Mouse (Mus musculus) heart, postnatal 4 days (tissue): ENCODE data around the gene Acbd7. TPM values are rescaled to one million over a fixed set of nuclear protein-coding genes. Genes with fewer than 3 reads are reported as not detected.

Experiments used
- DNase-seq: peaks from one replicate; pipeline ENCODE4 v3.0.0; 2021
- total RNA-seq, 2 experiments: library from RNA; stranded (reverse); gene quantifications; 2 replicates each; pipeline ENCODE4 v1.2.3; 2021

The Acbd7 gene
- under 1 TPM in 1 of 2 experiments, not detected in 1; 0.56 TPM for total RNA-seq

GRCm38 (mm10) chr2:3335611-3336301 is at the start of gene Acbd7:
Gene Acbd7, plus strand, starts transcription at chr2:3336168.
- DNase-seq: peak; percentile 49

DNA sequence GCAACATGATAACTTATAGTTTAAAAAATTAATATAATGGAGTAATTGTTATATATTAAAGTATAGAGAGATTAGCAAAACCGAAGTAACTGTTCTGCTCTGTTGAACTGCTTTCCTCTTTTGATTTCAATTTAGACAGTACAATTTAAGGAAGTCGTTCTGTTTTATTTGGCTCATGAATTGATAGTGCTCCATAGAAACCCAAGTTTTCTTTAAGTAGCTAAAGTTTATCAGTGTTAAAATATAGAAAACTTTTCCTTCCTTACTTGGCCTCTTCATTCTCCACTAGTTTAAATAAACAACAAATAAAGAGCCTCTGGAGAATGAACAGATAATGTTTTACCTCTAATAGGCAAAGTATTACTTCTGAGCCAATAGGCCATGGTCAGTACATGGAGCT is 49.7 kb upstream of the Acbd7 start:
- DNase-seq: no peak

DNA sequence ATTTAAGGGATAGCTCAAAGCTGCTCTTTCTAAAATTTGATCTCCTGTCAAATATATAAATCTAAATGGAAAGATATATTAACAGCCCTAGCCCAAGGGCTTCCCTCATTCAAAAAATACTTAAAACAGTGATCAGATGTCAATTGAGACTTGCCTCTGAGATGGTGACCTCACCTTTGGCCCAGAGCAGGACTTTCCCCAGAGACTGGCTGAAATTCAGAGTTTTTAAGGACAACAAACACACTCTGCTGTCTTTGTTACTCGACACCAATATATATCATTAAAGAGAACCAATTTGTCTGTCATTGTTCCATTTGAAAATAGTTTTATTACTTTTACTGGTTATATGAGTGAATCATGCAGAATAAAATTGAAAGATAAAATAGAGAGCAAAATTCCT is 46.4 kb upstream of the Acbd7 start:
- no peak for DNase-seq

DNA sequence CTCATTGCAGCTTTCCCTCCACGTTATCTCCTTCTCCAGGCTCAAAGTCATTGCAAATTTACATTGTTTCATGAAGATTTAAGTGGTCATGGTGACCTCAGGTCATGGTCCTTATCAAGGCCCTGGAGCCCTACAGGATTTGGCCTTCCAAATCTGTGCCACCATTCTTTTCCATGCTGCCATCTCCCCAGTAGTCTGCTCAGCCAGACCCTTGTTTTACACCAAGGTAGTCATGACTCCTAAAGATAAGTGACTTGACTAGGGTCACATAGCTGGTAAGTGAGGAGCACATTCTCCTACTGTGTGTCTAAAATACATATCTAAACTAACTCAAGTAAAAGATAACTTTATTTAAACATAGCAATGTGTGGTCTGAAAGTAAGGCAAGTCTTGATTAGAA is 43.8 kb upstream of the Acbd7 start:
- DNase-seq: no peak

DNA sequence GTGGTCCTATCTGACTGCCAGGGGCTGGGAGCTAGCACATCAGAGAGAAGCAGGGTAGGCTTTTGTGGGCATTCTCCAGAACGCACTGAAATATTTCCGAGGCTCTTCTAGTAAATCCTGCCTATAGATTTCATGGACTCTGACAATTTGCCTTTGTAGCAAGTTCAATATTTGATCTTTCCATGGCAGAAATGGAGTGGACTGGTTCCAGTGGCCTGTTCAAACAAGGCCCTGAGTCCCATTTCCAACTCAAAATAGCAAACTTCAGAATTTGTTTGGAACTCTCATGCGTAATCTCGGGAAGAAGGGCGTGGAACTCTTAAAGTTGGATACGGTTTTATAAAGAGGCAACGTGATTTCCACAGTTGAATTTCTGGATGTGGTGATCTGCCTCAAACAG is 40.1 kb upstream of the Acbd7 start:
- DNase-seq: no peak

GRCm38 (mm10) chr2:3305426-3306025 is 30.4 kb upstream of the Acbd7 start:
- no peak for DNase-seq

- no peak for DNase-seq
These were observed 12.8 kb upstream of the Acbd7 start for GRCm38 (mm10) chr2:3323132-3323531.

GRCm38 (mm10) chr2:3324381-3325130 is 11.4 kb upstream of the Acbd7 start:
- no peak for DNase-seq

DNA sequence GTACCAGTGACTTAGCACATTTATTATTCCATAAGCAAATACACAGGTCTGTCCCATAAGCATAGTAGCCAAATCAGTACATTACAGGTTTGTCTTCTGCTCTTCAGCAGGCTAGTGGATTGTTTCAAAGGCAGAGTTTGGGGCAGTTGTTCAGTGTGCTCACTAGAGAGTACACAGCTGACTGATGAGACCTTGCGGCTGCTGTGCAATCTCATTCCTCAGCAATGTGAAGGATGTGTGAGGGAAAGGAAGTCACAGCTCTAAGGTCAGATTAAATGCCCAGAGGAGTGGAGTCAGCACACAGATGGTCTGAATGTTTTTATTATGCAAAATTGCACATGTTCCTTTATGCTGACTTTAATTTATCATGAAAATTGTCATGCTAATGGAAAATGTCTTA is 9.4 kb upstream of the Acbd7 start:
- no peak for DNase-seq

DNA sequence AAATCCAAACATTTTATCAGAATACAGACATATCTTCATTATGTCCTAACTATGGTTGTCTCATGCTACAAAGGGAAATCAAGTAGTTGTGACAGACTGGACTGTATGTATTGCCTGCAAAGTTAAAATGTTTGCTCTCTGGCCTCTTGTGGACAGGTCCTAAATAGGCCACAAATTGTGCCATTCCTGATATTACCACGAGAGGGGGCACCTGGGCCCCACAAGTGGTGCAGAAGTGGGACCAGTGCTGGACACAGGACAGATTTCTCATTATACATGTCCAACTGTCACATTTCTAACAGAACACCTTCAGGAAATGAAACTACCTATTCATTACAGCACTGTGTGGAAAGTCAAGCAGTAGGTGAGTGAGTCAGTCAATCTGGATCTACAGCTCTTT is 8.6 kb upstream of the Acbd7 start:
- DNase-seq: peak; percentile 81

GRCm38 (mm10) chr2:3331071-3331703 is 4.8 kb upstream of the Acbd7 start:
- no peak for DNase-seq

GRCm38 (mm10) chr2:3332056-3332455 is 3.9 kb upstream of the Acbd7 start:
- no peak for DNase-seq

DNA sequence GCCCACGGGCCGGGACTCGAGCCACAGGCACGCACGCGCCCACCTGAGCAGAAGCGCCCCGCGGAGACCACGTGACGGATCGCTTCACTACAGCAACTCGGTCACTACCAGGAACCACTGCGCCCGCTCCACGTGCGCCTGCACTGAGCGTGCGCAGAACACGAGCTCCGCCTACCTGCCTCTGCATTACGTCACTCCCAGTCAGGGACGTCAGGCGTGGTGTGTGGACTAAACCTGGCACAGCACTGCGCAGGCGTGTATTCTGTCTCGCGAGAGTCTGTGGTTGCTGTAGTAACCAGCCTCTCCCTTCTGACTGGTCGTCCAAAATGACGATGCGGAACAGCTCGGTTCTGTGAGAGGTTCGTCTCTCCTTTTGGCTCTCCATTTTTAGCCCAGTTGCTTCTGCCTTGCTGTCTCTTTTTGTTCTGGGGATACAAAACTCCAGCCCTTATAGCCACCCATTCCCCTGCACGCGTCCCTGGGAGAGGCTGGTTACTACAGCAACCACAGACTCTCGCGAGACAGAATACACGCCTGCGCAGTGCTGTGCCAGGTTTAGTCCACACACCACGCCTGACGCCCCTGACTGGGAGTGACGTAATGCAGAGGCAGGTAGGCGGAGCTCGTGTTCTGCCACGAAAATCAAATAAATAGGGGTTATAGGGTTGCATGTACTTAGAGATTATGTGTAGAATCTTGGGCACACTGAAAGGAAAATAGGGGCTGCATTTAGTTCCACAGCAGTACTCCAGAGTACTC is 3.3 kb upstream of the Acbd7 start, which contains the start of gene Rpp38:
Rpp38 (minus strand) TSS at position 160 of the 759 bp plus-strand sequence.
- peak; percentile 97 for DNase-seq

DNA sequence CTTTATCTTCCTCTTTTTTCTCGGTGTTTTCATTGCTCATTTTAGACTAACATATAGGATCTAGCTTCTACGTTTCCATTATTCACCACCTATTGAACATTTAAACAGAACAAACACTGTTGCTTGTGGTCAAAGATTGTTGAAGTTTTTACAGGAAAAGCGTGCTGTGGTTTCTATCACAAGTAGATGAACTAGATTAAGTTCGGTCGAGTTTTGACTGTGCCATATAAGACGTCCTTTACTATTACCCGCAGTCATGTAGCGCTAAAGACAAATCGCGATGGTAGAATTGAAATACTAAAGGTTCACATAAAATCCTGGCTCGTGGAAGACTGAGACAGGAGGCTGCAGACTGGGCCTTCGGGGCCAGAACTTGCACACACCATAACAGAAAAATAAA is 2.2 kb upstream of the Acbd7 start:
- no peak for DNase-seq

- DNase-seq: no peak
These were observed 12.5 kb downstream of the Acbd7 start for GRCm38 (mm10) chr2:3348422-3348821.

- DNase-seq: peak; percentile 16
These were observed 13.0 kb downstream of the Acbd7 start for GRCm38 (mm10) chr2:3348919-3349318.

- no peak for DNase-seq
These were observed 17.2 kb downstream of the Acbd7 start for GRCm38 (mm10) chr2:3353160-3353559.

- no peak for DNase-seq
These were observed 19.8 kb downstream of the Acbd7 start for GRCm38 (mm10) chr2:3355793-3356192.

DNA sequence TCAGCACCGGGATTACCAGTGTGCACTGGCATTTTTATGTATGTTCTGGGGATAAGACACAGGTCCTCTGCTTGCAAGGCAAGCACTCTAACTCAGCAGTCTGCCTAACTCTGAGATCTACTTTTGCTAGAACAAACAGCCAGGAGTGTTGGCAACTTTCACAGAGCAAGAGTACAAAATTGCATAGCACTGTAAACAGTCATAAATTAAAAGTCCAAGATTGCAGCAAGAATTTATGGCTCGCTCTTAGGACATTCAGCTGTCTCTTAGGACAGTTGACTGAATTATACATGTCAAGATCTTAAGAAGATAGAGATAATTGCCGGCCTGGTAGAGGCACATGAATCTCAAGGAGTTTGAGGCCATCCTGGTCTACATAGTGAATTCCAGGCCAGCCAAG is 20.3 kb downstream of the Acbd7 start:
- no peak for DNase-seq

DNA sequence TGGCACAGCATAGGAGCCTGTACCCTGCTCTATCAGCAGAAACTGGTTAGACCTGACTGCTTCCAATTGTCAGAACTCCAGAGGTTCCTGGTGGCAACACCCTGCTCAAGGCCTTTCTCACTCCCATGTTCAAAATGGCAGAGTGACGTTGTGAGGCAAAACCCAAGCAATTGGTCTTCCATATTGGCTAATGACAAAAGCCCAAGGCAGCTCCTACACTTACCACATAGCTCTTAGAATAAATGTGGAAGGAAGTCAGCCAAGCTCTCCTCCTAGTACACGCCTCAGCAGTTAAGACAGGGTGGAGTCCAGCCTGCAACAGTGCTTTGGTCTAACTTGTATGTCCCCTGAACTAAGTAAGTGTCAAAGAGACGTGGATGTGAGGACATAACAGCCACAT is 21.9 kb downstream of the Acbd7 start:
- DNase-seq: no peak

- DNase-seq: no peak
These were observed 25.1 kb downstream of the Acbd7 start for GRCm38 (mm10) chr2:3361067-3361466.

DNA sequence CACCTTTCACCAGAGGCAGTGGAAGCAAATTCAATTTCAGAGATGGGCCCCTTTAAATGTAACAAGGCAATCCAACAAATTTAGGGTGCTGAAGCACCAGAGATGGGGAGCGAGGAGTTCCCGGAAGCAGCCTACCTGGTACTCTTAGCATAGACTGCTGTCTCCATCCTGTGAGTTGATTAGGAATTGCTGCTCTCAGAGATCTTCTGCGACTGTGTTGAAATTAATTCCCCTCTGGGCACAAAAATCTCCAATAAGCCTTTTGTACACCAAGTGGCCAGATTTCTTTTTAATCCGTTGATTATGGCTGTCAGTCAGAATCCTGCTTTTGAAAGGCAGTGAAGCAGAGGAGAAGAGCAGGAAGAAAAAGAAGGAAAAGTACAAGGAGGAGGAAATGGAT is 29.2 kb downstream of the Acbd7 start:
- no peak for DNase-seq
